Mouse (Mus musculus) kidney, postnatal 0 days (tissue): ENCODE results near the gene Zfhx3. TPM values are rescaled to one million over a fixed set of nuclear protein-coding genes. Genes with fewer than 3 reads are reported as not detected.

Experiments
- ATAC-seq: fragments of 200-750 bp; cut with Nextera tagmentation; replicated peaks from 2 replicates; pipeline ENCODE4 v1.8.0; 2017; ENCODE audit warnings: low read depth, moderate number of reproducible peaks, moderate TSS enrichment, moderate library complexity; ENCODE audit not compliant: low FRiP score
- DNase-seq: peaks from one replicate; pipeline ENCODE4 v3.0.0-alpha.2; 2016; ENCODE audit warnings: low spot score
- H3K27ac ChIP-seq: fragments of 300-500 bp; sonication (generic); 2 replicates; pipeline ENCODE4 v1.5.1; 2014; ENCODE audit warnings: mild to moderate bottlenecking
- H3K27me3 ChIP-seq: fragments of 300-500 bp; sonication (generic); 2 replicates; pipeline ENCODE4 v1.6.1; 2014; ENCODE audit warnings: low read length, mixed read lengths; ENCODE audit not compliant: insufficient read depth
- H3K36me3 ChIP-seq: fragments of 300-500 bp; sonication (generic); 2 replicates; pipeline ENCODE4 v1.6.1; 2014; ENCODE audit warnings: low read length, mixed read lengths; ENCODE audit not compliant: insufficient read depth
- H3K4me1 ChIP-seq: fragments of 300-500 bp; sonication (generic); replicated peaks from 2 replicates; pipeline ENCODE4 v1.6.1; 2014; ENCODE audit warnings: antibody characterized with exemption, low read length, mixed read lengths; ENCODE audit not compliant: insufficient read depth
- H3K4me2 ChIP-seq: fragments of 300-500 bp; sonication (generic); 2 replicates; pipeline ENCODE4 v1.6.1; 2014; ENCODE audit warnings: mild to moderate bottlenecking, low read length, moderate library complexity, mixed read lengths
- H3K4me3 ChIP-seq: fragments of 300-500 bp; sonication (generic); replicated peaks from 2 replicates; pipeline ENCODE4 v1.5.1; 2014; ENCODE audit warnings: low read depth, low read length
- H3K9ac ChIP-seq: fragments of 300-500 bp; sonication (generic); 2 replicates; pipeline ENCODE4 v1.6.1; 2014; ENCODE audit warnings: low read depth, low read length
- H3K9me3 ChIP-seq: fragments of 300-500 bp; sonication (generic); replicated peaks from 2 replicates; pipeline ENCODE4 v1.6.1; 2016; ENCODE audit warnings: low read length, inconsistent platforms, mixed read lengths
- CTCF ChIP-seq: IDR thresholded peaks from 2 replicates; pipeline ENCODE4 v1.5.1; 2016; ENCODE audit warnings: antibody characterized with exemption, low read depth, mild to moderate bottlenecking, moderate library complexity
- WGBS: fragments of 180-500 bp; shearing (Covaris S2); extraction: QIAGEN DNeasy Blood & Tissue Kit; methylation state at CpG from one replicate; pipeline ENCODE4 v1.1.7; 2014; 5-methylcytosine and 5-hydroxymethylcytosine counted together
- polyA plus RNA-seq: library from polyadenylated mRNA; unstranded; fragments of >200 nt; fragmentation: Nextera tagmentation; extraction: Ambion mirVana; gene quantifications from 2 replicates; pipeline ENCODE4 v1.2.1, GENCODE M21; 2015

The Zfhx3 gene
- polyA plus RNA-seq, 1 experiment from 2014 or later, result 5.0 TPM

- Histone ChIP-seq H3K4me1 (peaks cover 14% of the 10 kb centered on the region), H3K9ac (no peak overlapping the region), H3K4me2 (no peak overlapping the region), H3K36me3 (no peaks in the 10 kb centered on the region), H3K27me3 (no peaks in the 10 kb centered on the region), H3K27ac (peak overlapping the region; percentile 36), H3K9me3 (no peaks in the 10 kb centered on the region), H3K4me3 (no peak overlapping the region)
- no peak for TF ChIP-seq CTCF
- DNase-seq (no peak), ATAC-seq (no peak)
- 54% methylated on average over 6 of the region's 6 CpGs for WGBS
Measured at GRCm38 (mm10) chr8:108706848-108707541, 764.6 kb downstream of the Zfhx3 start.

DNA sequence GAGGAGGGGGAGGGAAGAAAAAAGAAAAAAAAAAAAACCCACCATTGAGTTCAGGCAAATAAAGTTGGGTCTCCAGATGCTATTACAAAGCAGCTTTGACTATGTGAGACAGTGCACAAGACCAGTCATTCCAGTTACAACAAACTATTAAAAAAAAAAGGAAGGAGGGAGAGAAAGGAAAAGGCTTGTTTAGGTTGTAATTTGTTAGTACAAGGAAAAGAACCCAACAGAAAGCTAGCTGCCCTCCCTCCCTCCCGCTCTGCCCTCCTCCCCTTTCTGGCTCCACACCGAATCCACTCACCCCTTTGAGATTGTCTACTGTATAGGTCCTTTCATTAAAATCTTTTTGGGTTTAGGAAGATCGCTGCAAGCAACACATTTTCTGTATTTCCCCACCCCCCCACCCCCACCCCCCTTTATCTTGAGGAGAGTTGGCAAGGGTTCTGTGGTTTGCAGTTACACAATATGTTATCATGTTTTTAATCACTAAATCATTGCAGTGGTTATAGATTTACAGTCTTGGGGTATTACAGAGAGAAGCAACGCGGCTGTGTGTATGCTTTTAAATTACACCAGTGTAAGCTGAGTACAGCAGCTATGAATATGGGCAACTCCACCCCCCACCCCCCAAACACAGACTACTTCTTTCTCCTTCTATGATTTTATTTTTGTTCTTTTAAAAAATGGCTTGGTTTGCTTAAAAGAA lies 765.3 kb downstream of the Zfhx3 start:
- no peak overlapping the region for H3K9ac ChIP-seq
- H3K36me3 ChIP-seq, result no peaks in the 10 kb centered on the region
- H3K27me3 ChIP-seq, result no peaks in the 10 kb centered on the region
- H3K4me2 ChIP-seq, result peak overlapping the region; percentile 18; the same call in 1 of the 2 replicates
- DNase-seq, result peak; percentile 62
- peaks cover 21% of the 10 kb centered on the region for H3K4me1 ChIP-seq
- H3K27ac ChIP-seq, result peak overlapping the region; percentile 36; the same call in 1 of the 2 replicates
- H3K9me3 ChIP-seq, result no peaks in the 10 kb centered on the region
- TF ChIP-seq CTCF, result no peak
- ATAC-seq, result no peak
- H3K4me3 ChIP-seq, result no peak overlapping the region
- 25% methylated on average over 5 of the region's 5 CpGs for WGBS

DNA sequence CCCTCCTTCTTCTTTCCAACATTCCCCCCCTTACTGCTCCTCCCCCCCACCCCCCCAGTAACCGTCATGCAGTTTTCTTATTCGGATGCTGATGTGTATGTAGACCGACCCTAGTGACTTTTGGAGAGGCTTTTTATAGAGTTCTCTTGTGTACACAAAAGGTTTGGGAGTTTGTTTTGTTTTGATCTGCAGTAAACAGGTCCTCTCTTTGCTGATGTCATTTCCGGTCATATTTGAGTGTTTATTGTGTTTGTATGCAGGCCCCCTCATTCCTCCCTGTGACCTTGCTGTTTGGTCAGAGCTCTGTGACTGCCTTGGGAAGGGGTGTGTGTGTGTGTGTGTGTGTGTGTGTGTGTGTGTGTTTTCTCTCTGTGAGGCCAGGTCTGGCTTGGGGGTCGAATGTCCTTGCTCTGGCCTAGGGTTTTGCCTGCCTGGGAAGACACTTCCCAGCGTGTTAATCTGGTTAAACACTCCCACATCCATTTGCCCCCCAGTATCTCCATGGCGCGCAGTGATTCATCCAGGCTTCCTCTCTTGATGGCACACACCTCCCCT lies 766.5 kb downstream of the Zfhx3 start:
- H3K36me3 ChIP-seq, result no peaks in the 10 kb centered on the region
- no peak for TF ChIP-seq CTCF
- ATAC-seq, result no peak
- no peaks in the 10 kb centered on the region for H3K27me3 ChIP-seq
- peak overlapping the region; percentile 32; the same call in 1 of the 2 replicates for H3K27ac ChIP-seq
- 36% methylated on average over 8 of the region's 8 CpGs for WGBS
- H3K4me2 ChIP-seq, result peak overlapping the region; percentile 18; the same call in 1 of the 2 replicates
- no peak overlapping the region for H3K9ac ChIP-seq
- DNase-seq, result peak; percentile 67
- no peak overlapping the region for H3K4me3 ChIP-seq
- peaks cover 33% of the 10 kb centered on the region for H3K4me1 ChIP-seq
- H3K9me3 ChIP-seq, result no peaks in the 10 kb centered on the region

DNA sequence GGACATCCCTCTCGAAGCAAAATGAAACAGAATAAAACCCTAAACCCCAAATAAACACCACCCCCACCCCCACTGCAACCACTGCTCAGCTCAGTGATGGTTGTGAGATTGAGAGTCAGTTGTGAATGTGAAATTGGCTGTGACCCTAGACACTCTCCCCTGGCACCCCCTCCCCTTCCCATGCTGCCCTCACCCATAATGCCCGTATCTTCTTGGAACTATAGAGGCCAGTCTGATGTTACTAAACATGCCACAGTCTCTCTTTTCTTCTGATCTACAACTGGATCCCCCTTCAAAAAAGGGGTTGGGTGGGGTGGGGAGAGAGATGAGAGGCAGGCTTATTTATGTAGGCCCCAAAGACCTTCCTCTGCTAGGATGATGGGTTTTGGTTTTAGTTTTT lies 767.0 kb downstream of the Zfhx3 start:
- H3K4me1 ChIP-seq, result peaks cover 37% of the 10 kb centered on the region
- no peak for DNase-seq
- no peaks in the 10 kb centered on the region for H3K36me3 ChIP-seq
- ATAC-seq, result no peak
- no peak for TF ChIP-seq CTCF
- H3K27ac ChIP-seq, result peak overlapping the region; percentile 32; the same call in 1 of the 2 replicates
- H3K9me3 ChIP-seq, result no peaks in the 10 kb centered on the region
- no peak overlapping the region for H3K4me2 ChIP-seq
- WGBS, result 64% methylated on average over 2 of the region's 2 CpGs
- H3K9ac ChIP-seq, result no peak overlapping the region
- H3K27me3 ChIP-seq, result no peaks in the 10 kb centered on the region
- H3K4me3 ChIP-seq, result no peak overlapping the region

- Histone ChIP-seq H3K9ac (no peak overlapping the region), H3K27me3 (no peaks in the 10 kb centered on the region), H3K4me3 (no peak overlapping the region), H3K9me3 (no peaks in the 10 kb centered on the region), H3K27ac (no peak overlapping the region), H3K36me3 (no peaks in the 10 kb centered on the region), H3K4me2 (no peak overlapping the region), H3K4me1 (peaks cover 37% of the 10 kb centered on the region)
- DNase-seq, result no peak
- 54% methylated on average over 13 of the region's 13 CpGs for WGBS
- no peak for TF ChIP-seq CTCF
- ATAC-seq, result no peak
Measured at GRCm38 (mm10) chr8:108709928-108710606, 767.6 kb downstream of the Zfhx3 start.
